Mouse (Mus musculus) hindbrain, embryonic 12.5 days (tissue): ENCODE measurements at regions not wholly inside any gene's neighbourhood (a gene's known extent, or its start where the extent isn't known, plus 50 kb on each side); places are given as distances from the start of the nearest gene placed in this dataset.

Experiments used
- ATAC-seq: fragments of 200-750 bp; cut with Nextera tagmentation; 2 replicates; pipeline ENCODE4 v1.8.0; 2017; ENCODE audit warnings: moderate TSS enrichment; ENCODE audit not compliant: low FRiP score
- H3K27ac ChIP-seq: fragments of 300-500 bp; sonication (generic); 2 replicates; pipeline ENCODE4 v1.5.1; 2016; ENCODE audit warnings: mild to moderate bottlenecking
- H3K27me3 ChIP-seq: fragments of 300-500 bp; sonication (generic); 2 replicates; pipeline ENCODE4 v1.6.1; 2016; ENCODE audit warnings: mild to moderate bottlenecking
- H3K36me3 ChIP-seq: fragments of 300-500 bp; sonication (generic); 2 replicates; pipeline ENCODE4 v1.6.1; 2016; ENCODE audit warnings: mild to moderate bottlenecking
- H3K4me1 ChIP-seq: fragments of 300-500 bp; sonication (generic); 2 replicates; pipeline ENCODE4 v1.6.1; 2016
- H3K4me2 ChIP-seq: fragments of 300-500 bp; sonication (generic); replicated peaks from 2 replicates; pipeline ENCODE4 v1.6.1; 2016; ENCODE audit warnings: mild to moderate bottlenecking
- H3K4me3 ChIP-seq: fragments of 300-500 bp; sonication (generic); 2 replicates; pipeline ENCODE4 v1.5.1; 2016; ENCODE audit warnings: mild to moderate bottlenecking
- H3K9ac ChIP-seq: fragments of 300-500 bp; sonication (generic); 2 replicates; pipeline ENCODE4 v1.6.1; 2016; ENCODE audit warnings: mild to moderate bottlenecking, moderate library complexity
- H3K9me3 ChIP-seq: fragments of 300-500 bp; sonication (generic); replicated peaks from 2 replicates; pipeline ENCODE4 v1.6.1; 2016; ENCODE audit warnings: mild to moderate bottlenecking
- WGBS: fragments of 180-500 bp; shearing (Covaris S2); methylation state at CpG from one replicate; pipeline ENCODE4 v1.1.7; 2016; 5-methylcytosine and 5-hydroxymethylcytosine counted together

- no peak overlapping the region for H3K27ac ChIP-seq
- H3K9me3 ChIP-seq: no peaks in the 10 kb centered on the region
- no peaks in the 10 kb centered on the region for H3K36me3 ChIP-seq
- no peak overlapping the region for H3K9ac ChIP-seq
- H3K27me3 ChIP-seq: no peaks in the 10 kb centered on the region
- no peak overlapping the region for H3K4me2 ChIP-seq
- no peaks in the 10 kb centered on the region for H3K4me1 ChIP-seq
- no peak for ATAC-seq
- WGBS: 62% methylated on average over 1 of the region's 1 CpGs
- no peak overlapping the region for H3K4me3 ChIP-seq
Measured at GRCm38 (mm10) chr10:9457222-9457621, 217.8 kb downstream of the Samd5 start.

- Histone ChIP-seq H3K4me2 (no peak overlapping the region), H3K4me3 (no peak overlapping the region), H3K4me1 (no peaks in the 10 kb centered on the region), H3K27me3 (no peaks in the 10 kb centered on the region), H3K36me3 (no peaks in the 10 kb centered on the region), H3K9me3 (no peaks in the 10 kb centered on the region), H3K27ac (no peak overlapping the region), H3K9ac (no peak overlapping the region)
- 71% methylated on average over 4 of the region's 4 CpGs for WGBS
- ATAC-seq: no peak
Measured at GRCm38 (mm10) chr10:9439072-9439471, 235.9 kb downstream of the Samd5 start.

GRCm38 (mm10) chr10:9438366-9438765, 236.6 kb downstream of the Samd5 start:
- ATAC-seq: no peak; the same call in 1 of the 2 replicates

GRCm38 (mm10) chr10:9429085-9429484, 245.9 kb downstream of the Samd5 start:
- Histone ChIP-seq H3K9me3 (no peaks in the 10 kb centered on the region), H3K4me2 (no peak overlapping the region), H3K36me3 (no peaks in the 10 kb centered on the region), H3K27ac (no peak overlapping the region), H3K9ac (no peak overlapping the region), H3K4me1 (no peaks in the 10 kb centered on the region), H3K27me3 (no peaks in the 10 kb centered on the region), H3K4me3 (no peak overlapping the region)
- no peak for ATAC-seq
- 85% methylated on average over 2 of the region's 2 CpGs for WGBS

More at GRCm38 (mm10) chr10:9438366-9438765, 236.6 kb downstream of the Samd5 start:
- Histone ChIP-seq H3K4me1 (no peaks in the 10 kb centered on the region), H3K36me3 (no peaks in the 10 kb centered on the region), H3K27ac (no peak overlapping the region), H3K9ac (no peak overlapping the region), H3K9me3 (no peaks in the 10 kb centered on the region), H3K4me3 (no peak overlapping the region), H3K27me3 (no peaks in the 10 kb centered on the region), H3K4me2 (no peak overlapping the region)
- 52% methylated on average over 4 of the region's 4 CpGs for WGBS

GRCm38 (mm10) chr10:9420741-9421140, 254.3 kb downstream of the Samd5 start:
- Histone ChIP-seq H3K9ac (no peak overlapping the region), H3K4me1 (no peaks in the 10 kb centered on the region), H3K36me3 (no peaks in the 10 kb centered on the region), H3K4me3 (no peak overlapping the region), H3K27ac (no peak overlapping the region), H3K27me3 (no peaks in the 10 kb centered on the region), H3K4me2 (no peak overlapping the region), H3K9me3 (no peaks in the 10 kb centered on the region)
- WGBS: 68% methylated on average over 4 of the region's 4 CpGs
- ATAC-seq: no peak

- H3K9me3 ChIP-seq: no peaks in the 10 kb centered on the region
- H3K4me3 ChIP-seq: no peak overlapping the region
- no peak overlapping the region for H3K9ac ChIP-seq
- H3K4me1 ChIP-seq: no peaks in the 10 kb centered on the region
- 93% methylated on average over 5 of the region's 5 CpGs for WGBS
- H3K36me3 ChIP-seq: no peaks in the 10 kb centered on the region
- H3K4me2 ChIP-seq: no peak overlapping the region
- no peak for ATAC-seq
- H3K27ac ChIP-seq: no peak overlapping the region
- H3K27me3 ChIP-seq: no peaks in the 10 kb centered on the region
Measured at GRCm38 (mm10) chr10:9416685-9417084, 258.3 kb downstream of the Samd5 start.

GRCm38 (mm10) chr10:9406101-9406500, 268.9 kb downstream of the Samd5 start:
- Histone ChIP-seq H3K4me1 (no peaks in the 10 kb centered on the region), H3K27me3 (no peaks in the 10 kb centered on the region), H3K4me3 (no peak overlapping the region), H3K9me3 (no peaks in the 10 kb centered on the region), H3K27ac (no peak overlapping the region), H3K9ac (no peak overlapping the region), H3K4me2 (no peak overlapping the region), H3K36me3 (no peaks in the 10 kb centered on the region)
- WGBS: 68% methylated on average over 4 of the region's 4 CpGs
- ATAC-seq: no peak

DNA sequence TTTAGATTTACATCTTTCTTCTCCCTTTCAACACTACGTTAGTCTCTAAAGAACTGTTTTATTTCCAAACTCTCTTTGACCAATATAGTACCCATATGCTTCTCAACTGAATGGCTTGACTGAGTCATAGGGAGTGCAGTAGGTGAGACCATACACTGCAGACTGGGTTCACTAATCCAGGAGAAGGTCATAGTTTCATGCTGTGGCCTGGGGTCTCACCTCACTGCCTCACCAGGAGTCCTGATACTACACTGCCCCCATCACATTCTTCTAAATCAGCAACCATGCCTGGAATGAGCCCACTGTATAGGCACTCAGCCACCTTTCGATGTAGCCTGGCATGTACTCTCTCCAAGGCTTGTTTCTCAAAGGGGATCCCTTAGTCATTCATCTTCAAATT, 269.6 kb downstream of the Samd5 start:
- Histone ChIP-seq H3K9me3 (no peaks in the 10 kb centered on the region), H3K27ac (no peak overlapping the region), H3K9ac (no peak overlapping the region), H3K36me3 (no peaks in the 10 kb centered on the region), H3K27me3 (no peaks in the 10 kb centered on the region), H3K4me2 (no peak overlapping the region), H3K4me3 (no peak overlapping the region), H3K4me1 (no peaks in the 10 kb centered on the region)
- WGBS: 86% methylated on average over 2 of the region's 2 CpGs
- no peak for ATAC-seq

DNA sequence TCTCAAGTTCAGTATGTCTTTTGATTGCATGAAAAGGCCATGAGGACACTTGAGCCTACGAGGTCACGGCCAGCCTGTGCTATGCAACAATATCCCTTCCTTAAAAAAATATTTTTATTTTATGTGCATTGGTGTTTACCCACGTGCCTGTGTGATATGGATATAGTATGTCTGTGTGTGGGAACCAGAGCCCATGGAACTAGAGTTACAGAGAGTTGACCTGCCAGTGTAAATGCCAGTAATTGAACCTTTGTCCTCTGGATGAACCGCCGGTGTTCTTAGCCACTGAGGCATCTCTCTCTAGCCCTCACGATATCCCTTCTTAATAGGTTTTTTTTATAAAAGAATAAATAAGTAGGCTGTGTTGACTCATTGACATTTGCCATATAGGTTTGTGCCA, 270.0 kb downstream of the Samd5 start:
- no peak for ATAC-seq
- 83% methylated on average over 6 of the region's 6 CpGs for WGBS
- H3K4me1 ChIP-seq: no peaks in the 10 kb centered on the region
- no peak overlapping the region for H3K4me3 ChIP-seq
- no peak overlapping the region for H3K27ac ChIP-seq
- H3K27me3 ChIP-seq: no peaks in the 10 kb centered on the region
- no peaks in the 10 kb centered on the region for H3K36me3 ChIP-seq
- H3K9ac ChIP-seq: no peak overlapping the region
- H3K4me2 ChIP-seq: no peak overlapping the region
- H3K9me3 ChIP-seq: no peaks in the 10 kb centered on the region

GRCm38 (mm10) chr10:9400911-9401617, 273.9 kb downstream of the Samd5 start:
- Histone ChIP-seq H3K27me3 (no peaks in the 10 kb centered on the region), H3K4me3 (no peak overlapping the region), H3K27ac (no peak overlapping the region), H3K9ac (no peak overlapping the region), H3K9me3 (no peaks in the 10 kb centered on the region), H3K4me1 (no peaks in the 10 kb centered on the region), H3K36me3 (no peaks in the 10 kb centered on the region), H3K4me2 (no peak overlapping the region)
- ATAC-seq: no peak
- 70% methylated on average over 15 of the region's 15 CpGs for WGBS

DNA sequence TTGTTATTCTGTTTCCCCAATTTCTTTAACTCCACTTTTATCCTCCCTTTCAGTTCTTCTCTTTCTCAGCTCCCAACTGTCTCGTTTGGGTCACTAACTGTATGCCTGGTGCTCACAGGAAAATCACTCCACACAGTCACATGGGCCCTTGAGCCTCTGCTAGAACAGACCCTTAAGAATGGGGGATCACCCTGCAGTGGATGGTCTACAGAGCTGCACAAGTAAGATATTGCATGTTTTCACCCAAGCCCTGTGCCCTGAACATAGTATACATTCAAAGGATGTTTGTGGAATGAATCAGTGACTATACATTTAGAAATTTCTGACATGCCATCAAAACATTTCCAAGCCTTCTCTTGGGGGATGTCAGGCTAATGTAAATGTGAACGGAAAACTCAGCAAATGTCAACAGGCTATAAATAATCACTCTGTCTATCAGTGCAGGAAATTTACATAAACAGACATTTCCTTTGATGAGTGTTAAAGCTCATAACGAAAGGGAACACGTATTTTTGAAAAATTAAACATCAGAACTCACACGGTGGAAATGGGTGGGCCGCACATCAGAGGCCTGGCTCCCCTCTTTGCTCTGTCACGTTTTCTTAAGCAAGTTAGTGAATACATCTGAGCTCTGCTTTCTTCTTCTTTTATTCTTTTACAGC, 297.4 kb downstream of the Samd5 start:
- ATAC-seq: no peak
- WGBS: 69% methylated on average over 7 of the region's 7 CpGs

DNA sequence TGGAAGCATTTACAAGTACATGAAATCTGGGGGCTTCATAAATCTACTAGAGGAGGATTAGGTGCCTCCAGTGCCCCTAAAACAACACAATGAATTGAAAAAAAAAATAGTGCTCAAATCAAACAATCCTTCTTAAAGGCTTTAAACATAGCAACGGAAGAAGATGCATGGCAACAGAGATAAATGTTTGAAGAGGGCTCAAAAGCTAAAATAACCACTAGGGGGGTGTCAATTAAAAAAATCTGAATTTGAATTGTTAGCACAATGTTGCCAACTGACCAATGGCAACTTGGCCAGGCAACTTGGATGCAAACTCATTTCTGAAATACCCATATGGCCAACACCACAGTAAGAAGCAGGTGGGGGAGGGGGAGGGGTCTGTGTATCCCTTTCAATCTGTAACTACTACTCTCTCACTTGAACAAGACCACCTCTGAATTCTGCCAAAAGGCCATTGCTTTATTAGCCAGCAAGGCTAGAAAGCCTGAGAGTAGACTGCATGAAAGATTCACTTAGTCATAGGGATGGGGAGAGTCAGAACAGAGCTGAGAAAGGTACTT, 312.6 kb downstream of the Samd5 start:
- ATAC-seq: no peak
- 76% methylated on average over 1 of the region's 1 CpGs for WGBS

More for the DNA sequence above, 297.4 kb downstream of the Samd5 start:
- no peaks in the 10 kb centered on the region for H3K9me3 ChIP-seq
- no peak overlapping the region for H3K4me2 ChIP-seq
- no peaks in the 10 kb centered on the region for H3K4me1 ChIP-seq
- H3K27me3 ChIP-seq: no peaks in the 10 kb centered on the region
- no peak overlapping the region for H3K9ac ChIP-seq
- no peak overlapping the region for H3K4me3 ChIP-seq
- H3K36me3 ChIP-seq: no peaks in the 10 kb centered on the region
- H3K27ac ChIP-seq: no peak overlapping the region

More for the DNA sequence above, 312.6 kb downstream of the Samd5 start:
- no peak overlapping the region for H3K27ac ChIP-seq
- H3K36me3 ChIP-seq: no peaks in the 10 kb centered on the region
- H3K4me2 ChIP-seq: no peak overlapping the region
- no peaks in the 10 kb centered on the region for H3K4me1 ChIP-seq
- no peaks in the 10 kb centered on the region for H3K9me3 ChIP-seq
- H3K9ac ChIP-seq: no peak overlapping the region
- no peak overlapping the region for H3K4me3 ChIP-seq
- H3K27me3 ChIP-seq: no peaks in the 10 kb centered on the region
